Mouse (Mus musculus) liver, embryonic 13.5 days (tissue): ENCODE measurements around the gene Nans. TPM values are rescaled to one million over a fixed set of nuclear protein-coding genes. Genes with fewer than 3 reads are reported as not detected.
A peak's percentile ranks its signal among the peaks of the same experiment; 100 is the strongest.

Experiments used
- ATAC-seq: fragments of 200-750 bp; cut with Nextera tagmentation; 2 replicates; pipeline ENCODE4 v1.8.0; 2017; ENCODE audit warnings: low read depth, mild to moderate bottlenecking, moderate number of reproducible peaks, moderate library complexity
- DNase-seq: peaks from one replicate; pipeline ENCODE4 v3.0.0; 2022
- H3K27ac ChIP-seq: fragments of 300-500 bp; sonication (generic); 2 replicates; pipeline ENCODE4 v1.5.1; 2015; ENCODE audit warnings: moderate library complexity, mild to moderate bottlenecking, inconsistent platforms
- H3K27me3 ChIP-seq: fragments of 300-500 bp; sonication (generic); 2 replicates; pipeline ENCODE4 v1.6.1; 2015; ENCODE audit warnings: mild to moderate bottlenecking, inconsistent platforms
- H3K36me3 ChIP-seq: fragments of 300-500 bp; sonication (generic); 2 replicates; pipeline ENCODE4 v1.6.1; 2015; ENCODE audit warnings: mild to moderate bottlenecking, inconsistent platforms
- H3K4me1 ChIP-seq: fragments of 300-500 bp; sonication (generic); replicated peaks from 2 replicates; pipeline ENCODE4 v1.6.1; 2015; ENCODE audit warnings: inconsistent platforms
- H3K4me2 ChIP-seq: fragments of 300-500 bp; sonication (generic); 2 replicates; pipeline ENCODE4 v1.6.1; 2015; ENCODE audit warnings: inconsistent platforms, mild to moderate bottlenecking, moderate library complexity
- H3K4me3 ChIP-seq: fragments of 300-500 bp; sonication (generic); replicated peaks from 2 replicates; pipeline ENCODE4 v1.5.1; 2015; ENCODE audit warnings: mild to moderate bottlenecking, inconsistent platforms
- H3K9ac ChIP-seq: fragments of 300-500 bp; sonication (generic); 2 replicates; pipeline ENCODE4 v1.6.1; 2015; ENCODE audit warnings: mild to moderate bottlenecking, inconsistent platforms
- H3K9me3 ChIP-seq: fragments of 300-500 bp; sonication (generic); replicated peaks from 2 replicates; pipeline ENCODE4 v1.6.1; 2016; ENCODE audit warnings: inconsistent platforms
- WGBS: fragments of 180-500 bp; shearing (Covaris S2); methylation state at CpG from one replicate; pipeline ENCODE4 v1.1.7; 2015; ENCODE audit not compliant: insufficient replicate concordance; 5-methylcytosine and 5-hydroxymethylcytosine counted together
- polyA plus RNA-seq: library from polyadenylated mRNA; unstranded; fragments of >200 nt; fragmentation: Nextera tagmentation; extraction: Ambion mirVana; gene quantifications from 2 replicates; pipeline ENCODE4 v1.2.1, GENCODE M21; 2015

The Nans gene
- polyA plus RNA-seq, result 65.4 and 77.9 TPM in 2 replicates

DNA sequence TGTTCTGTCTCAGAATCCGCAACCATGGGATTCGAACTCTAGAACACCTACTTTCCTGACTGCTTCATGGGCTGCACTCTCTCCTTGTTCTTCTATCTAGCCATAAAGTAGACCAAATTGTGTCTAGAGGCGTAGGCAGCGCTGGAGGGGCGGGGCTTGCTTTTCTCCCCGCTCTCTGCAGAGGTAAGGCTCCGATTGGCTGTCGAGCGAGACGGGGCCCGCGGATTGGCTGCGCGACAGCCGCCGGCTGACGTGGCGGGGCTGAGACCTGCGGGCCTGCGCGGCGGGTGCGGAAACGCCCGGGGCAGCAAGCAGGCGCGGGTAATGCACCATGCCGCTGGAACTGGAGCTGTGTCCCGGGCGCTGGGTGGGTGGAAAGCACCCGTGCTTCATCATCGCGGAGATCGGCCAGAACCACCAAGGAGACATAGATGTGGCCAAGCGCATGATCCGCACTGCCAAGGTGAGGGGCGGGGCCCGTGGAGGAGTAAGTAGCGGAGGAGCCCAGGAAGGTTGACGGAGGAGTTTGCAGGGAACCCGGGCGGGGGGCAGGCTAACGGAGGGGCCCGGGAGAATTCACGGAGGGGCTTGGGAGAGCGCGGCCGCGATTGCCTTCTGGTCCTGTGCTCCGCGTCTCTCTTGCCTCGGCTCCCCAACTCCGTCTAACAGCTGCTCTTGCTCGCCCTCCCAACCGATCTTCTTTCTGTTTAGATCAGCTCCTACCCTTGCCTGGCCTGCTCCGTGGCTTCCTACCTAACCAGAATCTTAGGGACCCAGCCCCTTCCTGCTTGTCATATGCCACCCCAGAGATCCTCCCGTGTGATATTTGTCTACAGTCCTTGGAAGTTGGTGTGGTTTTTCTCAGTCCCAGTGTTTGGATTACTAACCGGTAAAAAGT lies at the start of gene Nans:
Gene Nans, plus strand, starts transcription at position 221 of the 898 bp plus-strand sequence.
- WGBS, result under 1% methylated on average over 58 of the region's 58 CpGs
- H3K27ac ChIP-seq, result peak within 1 kb of the TSS; percentile 85
- H3K4me3 ChIP-seq, result peak within 1 kb of the TSS; percentile 90
- DNase-seq (peak; percentile 95), ATAC-seq (peak; percentile 97)
- no peaks in the 10 kb centered on the region for H3K9me3 ChIP-seq
- peaks cover 53% of the 10 kb centered on the region for H3K4me1 ChIP-seq
- H3K27me3 ChIP-seq, result no peaks in the 10 kb centered on the region
- H3K9ac ChIP-seq, result peak within 1 kb of the TSS; percentile 94
- H3K36me3 ChIP-seq, result peaks cover 27% of the 10 kb centered on the region
- peak within 1 kb of the TSS; percentile 93 for H3K4me2 ChIP-seq

GRCm38 (mm10) chr4:46442501-46442900 lies 46.5 kb upstream of the Nans start:
- Histone ChIP-seq H3K27me3 (no peaks in the 10 kb centered on the region), H3K36me3 (no peaks in the 10 kb centered on the region), H3K9me3 (no peaks in the 10 kb centered on the region), H3K4me1 (peaks cover 45% of the 10 kb centered on the region), H3K4me2 (no peak overlapping the region), H3K4me3 (no peak overlapping the region), H3K27ac (no peak overlapping the region), H3K9ac (no peak overlapping the region)
- WGBS, result 57% methylated on average over 4 of the region's 4 CpGs
- DNase-seq, result no peak
- peak; percentile 47; the same call in 1 of the 2 replicates for ATAC-seq

- H3K9me3 ChIP-seq, result no peaks in the 10 kb centered on the region
- peak overlapping the region; percentile 78 for H3K27ac ChIP-seq
- DNase-seq (no peak), ATAC-seq (no peak)
- H3K4me3 ChIP-seq, result no peak overlapping the region
- no peaks in the 10 kb centered on the region for H3K27me3 ChIP-seq
- peaks cover 61% of the 10 kb centered on the region for H3K4me1 ChIP-seq
- peak overlapping the region; percentile 37 for H3K9ac ChIP-seq
- no peak overlapping the region for H3K4me2 ChIP-seq
- no peaks in the 10 kb centered on the region for H3K36me3 ChIP-seq
- WGBS, result 70% methylated on average over 9 of the region's 9 CpGs
Observed at GRCm38 (mm10) chr4:46445237-46445945, 43.7 kb upstream of the Nans start.

DNA sequence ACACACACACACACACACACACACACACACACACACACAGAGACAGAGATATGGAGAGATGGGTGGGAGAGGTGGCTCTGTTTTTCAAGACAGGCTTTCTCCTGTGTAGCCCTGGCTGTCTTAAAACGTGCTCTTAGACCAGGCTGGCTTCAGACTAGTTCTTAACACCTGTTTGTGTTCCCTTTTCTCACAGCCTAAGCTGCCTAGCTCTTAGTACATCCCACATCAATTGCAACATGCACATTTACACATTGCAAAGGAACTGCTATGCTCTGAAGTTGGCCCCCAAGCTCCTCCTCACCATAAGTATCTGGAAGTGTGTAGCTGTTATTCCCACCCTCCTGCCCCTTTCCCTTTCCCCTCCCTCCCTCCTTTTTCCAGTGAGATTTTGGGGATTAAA lies 41.6 kb upstream of the Nans start:
- peak overlapping the region; percentile 99 for H3K27ac ChIP-seq

GRCm38 (mm10) chr4:46448886-46449285 lies 40.2 kb upstream of the Nans start:
- H3K4me3 ChIP-seq, result no peak overlapping the region
- DNase-seq (peak; percentile 23), ATAC-seq (peak; percentile 8)
- WGBS, result 35% methylated on average over 6 of the region's 6 CpGs
- H3K27me3 ChIP-seq, result no peaks in the 10 kb centered on the region
- H3K36me3 ChIP-seq, result peaks cover 14% of the 10 kb centered on the region
- H3K4me2 ChIP-seq, result peak overlapping the region; percentile 90
- no peaks in the 10 kb centered on the region for H3K9me3 ChIP-seq
- H3K27ac ChIP-seq, result peak overlapping the region; percentile 99
- peak overlapping the region; percentile 98 for H3K9ac ChIP-seq
- peaks cover 67% of the 10 kb centered on the region for H3K4me1 ChIP-seq

More for the DNA sequence above, 41.6 kb upstream of the Nans start:
- Histone ChIP-seq H3K36me3 (peaks cover 6% of the 10 kb centered on the region), H3K9me3 (no peaks in the 10 kb centered on the region), H3K27me3 (no peaks in the 10 kb centered on the region), H3K4me2 (no peak overlapping the region), H3K4me3 (no peak overlapping the region), H3K4me1 (peaks cover 61% of the 10 kb centered on the region), H3K9ac (peak overlapping the region; percentile 98)
- ATAC-seq, result no peak
- no peak for DNase-seq
- 29% methylated on average over 1 of the region's 1 CpGs for WGBS

- Histone ChIP-seq H3K36me3 (peaks cover 22% of the 10 kb centered on the region), H3K9me3 (no peaks in the 10 kb centered on the region), H3K27me3 (no peaks in the 10 kb centered on the region), H3K4me3 (peak overlapping the region; percentile 97), H3K4me2 (peak overlapping the region; percentile 90), H3K4me1 (peaks cover 76% of the 10 kb centered on the region), H3K27ac (peak overlapping the region; percentile 99), H3K9ac (peak overlapping the region; percentile 98)
- no peak for DNase-seq
- WGBS, result 26% methylated on average over 7 of the region's 7 CpGs
- no peak for ATAC-seq
Observed at GRCm38 (mm10) chr4:46450020-46450518, 39.0 kb upstream of the Nans start.

DNA sequence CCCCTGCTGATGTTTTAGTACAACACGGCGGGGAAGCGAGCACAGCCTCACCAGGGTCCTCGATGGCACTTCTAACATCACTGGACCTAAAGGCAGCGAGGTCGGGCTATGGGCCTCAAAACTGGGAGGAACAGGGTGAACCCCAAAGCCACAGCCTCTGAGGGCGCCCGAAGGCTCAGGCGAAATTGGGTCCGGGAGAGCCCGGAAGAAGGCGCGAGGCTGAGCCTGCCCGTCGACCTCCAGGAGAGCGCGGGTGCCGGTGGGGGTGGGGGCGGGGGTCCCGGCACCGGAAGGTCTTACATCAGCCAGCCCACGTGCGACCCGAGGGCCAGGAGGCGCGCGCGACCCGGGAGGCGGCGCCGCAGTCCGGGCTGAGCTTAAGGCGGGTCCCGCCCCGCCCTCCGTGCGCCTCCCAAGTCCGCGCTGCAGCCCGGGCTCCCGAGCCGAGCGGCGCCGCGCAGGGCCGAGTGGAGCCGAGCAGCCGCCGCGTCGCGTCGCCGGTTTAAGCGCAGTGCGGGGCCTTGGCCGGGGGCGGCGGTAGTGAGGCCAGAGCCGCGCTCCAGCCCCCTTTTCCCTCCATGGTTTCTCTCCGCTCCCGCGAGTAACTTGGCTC lies 38.4 kb upstream of the Nans start, which contains the start of gene Anp32b:
Gene Anp32b, plus strand, starts transcription at position 384 of the 613 bp plus-strand sequence.
- Histone ChIP-seq H3K27ac (peak within 1 kb of the TSS; percentile 99), H3K36me3 (peaks cover 28% of the 10 kb centered on the region), H3K9ac (peak within 1 kb of the TSS; percentile 98), H3K27me3 (no peaks in the 10 kb centered on the region), H3K9me3 (no peaks in the 10 kb centered on the region), H3K4me1 (peaks cover 76% of the 10 kb centered on the region), H3K4me2 (peak within 1 kb of the TSS; percentile 90), H3K4me3 (peak within 1 kb of the TSS; percentile 97)
- WGBS, result under 1% methylated on average over 66 of the region's 66 CpGs
- ATAC-seq, result peak; percentile 89
- peak; percentile 91 for DNase-seq

DNA sequence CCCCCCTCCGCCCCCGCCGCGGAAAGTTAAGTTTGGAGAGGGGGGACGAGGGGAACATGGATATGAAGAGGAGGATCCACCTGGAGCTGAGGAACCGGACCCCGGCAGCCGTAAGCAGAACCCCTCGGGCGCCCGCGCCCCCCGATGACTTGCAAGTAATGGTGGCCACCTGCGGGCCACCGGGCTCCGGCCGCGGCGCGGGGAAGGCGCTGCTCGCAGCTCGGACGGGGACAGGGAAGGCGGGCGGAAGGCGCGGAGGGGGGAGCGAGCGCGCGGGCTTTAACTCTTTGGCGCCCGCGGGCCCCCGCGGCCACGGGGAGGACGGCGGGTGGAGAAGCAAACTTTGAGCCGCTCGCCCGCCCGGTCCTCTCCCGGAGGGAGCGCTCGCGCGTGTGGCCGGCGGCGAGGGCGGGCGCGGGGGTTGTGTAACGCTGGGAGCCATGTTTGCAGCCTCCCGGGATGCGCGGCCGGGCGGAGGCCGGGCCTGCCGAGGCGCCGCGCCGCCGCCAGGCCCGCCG lies 37.7 kb upstream of the Nans start:
- Histone ChIP-seq H3K27me3 (no peaks in the 10 kb centered on the region), H3K27ac (peak overlapping the region; percentile 99), H3K9ac (peak overlapping the region; percentile 98), H3K4me1 (peaks cover 76% of the 10 kb centered on the region), H3K9me3 (no peaks in the 10 kb centered on the region), H3K4me2 (peak overlapping the region; percentile 90), H3K4me3 (peak overlapping the region; percentile 97), H3K36me3 (peaks cover 34% of the 10 kb centered on the region)
- DNase-seq (peak; percentile 57), ATAC-seq (peak; percentile 2)
- WGBS, result under 1% methylated on average over 50 of the region's 70 CpGs

DNA sequence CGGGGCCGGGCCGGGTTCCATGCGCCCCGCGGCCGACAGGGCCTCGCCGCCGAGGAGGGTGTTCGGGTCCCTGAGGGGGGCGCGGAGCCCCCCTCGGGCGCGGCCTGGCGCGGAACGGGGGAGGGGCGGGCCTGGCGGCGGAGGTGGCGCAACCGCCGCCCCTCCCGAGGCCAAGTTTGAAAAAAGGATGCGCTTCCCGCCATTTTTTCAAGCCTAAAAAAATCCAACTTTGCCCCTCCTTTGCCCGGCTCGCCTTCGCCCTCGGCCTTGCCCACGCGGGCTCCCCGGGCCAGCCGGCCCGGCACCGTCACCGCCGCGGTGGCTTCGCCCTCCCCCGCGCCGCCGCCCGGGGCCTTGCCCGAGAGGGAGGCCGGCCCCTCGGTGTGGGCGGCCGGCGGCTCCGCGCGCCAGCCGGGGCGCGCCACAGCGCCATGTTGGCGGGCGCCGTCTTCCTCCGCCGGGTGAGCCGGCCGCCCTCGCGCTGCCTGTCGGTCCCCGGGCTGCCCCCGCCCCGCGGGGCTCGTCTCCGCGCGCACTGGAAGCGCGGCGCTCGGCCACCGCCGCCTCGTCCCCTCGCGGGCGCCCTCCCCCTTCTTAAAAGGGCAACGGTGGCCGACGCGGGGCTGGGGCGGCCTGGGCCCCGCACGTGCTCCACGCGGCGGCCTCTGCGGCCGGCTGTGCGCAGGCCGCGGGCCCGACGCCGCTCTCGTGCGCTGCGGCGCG lies 37.1 kb upstream of the Nans start:
- H3K36me3 ChIP-seq, result peaks cover 41% of the 10 kb centered on the region
- peak overlapping the region; percentile 98 for H3K9ac ChIP-seq
- H3K4me2 ChIP-seq, result peak overlapping the region; percentile 90
- H3K27me3 ChIP-seq, result no peaks in the 10 kb centered on the region
- DNase-seq, result peak; percentile 42
- no peaks in the 10 kb centered on the region for H3K9me3 ChIP-seq
- WGBS, result under 1% methylated on average over 77 of the region's 111 CpGs
- H3K4me1 ChIP-seq, result peaks cover 79% of the 10 kb centered on the region
- H3K4me3 ChIP-seq, result peak overlapping the region; percentile 97
- peak; percentile 1; the same call in 1 of the 2 replicates for ATAC-seq
- H3K27ac ChIP-seq, result peak overlapping the region; percentile 99

- Histone ChIP-seq H3K36me3 (peaks cover 46% of the 10 kb centered on the region), H3K9me3 (no peaks in the 10 kb centered on the region), H3K9ac (peak overlapping the region; percentile 98), H3K27ac (peak overlapping the region; percentile 99), H3K4me2 (peak overlapping the region; percentile 90), H3K4me3 (peak overlapping the region; percentile 97), H3K4me1 (peaks cover 79% of the 10 kb centered on the region), H3K27me3 (no peaks in the 10 kb centered on the region)
- DNase-seq (peak; percentile 76), ATAC-seq (peak; percentile 45)
- WGBS, result under 1% methylated on average over 19 of the region's 19 CpGs
Observed at GRCm38 (mm10) chr4:46452481-46452850, 36.6 kb upstream of the Nans start.
